Mouse (Mus musculus): ENCODE results near the gene Itih1. TPM values are rescaled to one million over a fixed set of nuclear protein-coding genes. Genes with fewer than 3 reads are reported as not detected.
A peak's percentile ranks its signal among the peaks of the same experiment; 100 is the strongest.

The Itih1 gene
- polyA plus RNA-seq, 1 experiment from 2014 or later = 0.06 TPM

- no peak overlapping the region for H3K4me2 ChIP-seq
- no peak overlapping the region for H3K27ac ChIP-seq
- ATAC-seq (ENCODE audit: borderline replicate concordance, extremely low read depth, low FRiP score, low TSS enrichment) = no peak
- H3K4me3 ChIP-seq = no peak overlapping the region
- H3K4me1 ChIP-seq = no peaks in the 10 kb centered on the region
- WGBS = 79% methylated on average over 4 of the region's 4 CpGs
- H3K27me3 ChIP-seq = no peaks in the 10 kb centered on the region
- no peak overlapping the region for H3K9ac ChIP-seq
- no peaks in the 10 kb centered on the region for H3K36me3 ChIP-seq
- H3K9me3 ChIP-seq = no peaks in the 10 kb centered on the region
Observed at GRCm38 (mm10) chr14:30930386-30930785, 12.7 kb downstream of the Itih1 start.

GRCm38 (mm10) chr14:30925492-30925891, 17.6 kb downstream of the Itih1 start:
- Histone ChIP-seq H3K4me1 (0 out of 2 replicates have a peak, but pooled peaks cover 12% of the 10 kb centered on the region), H3K9me3 (no peaks in the 10 kb centered on the region), H3K36me3 (no peaks in the 10 kb centered on the region), H3K9ac (no peak overlapping the region), H3K27ac (no peak overlapping the region), H3K4me3 (no peak overlapping the region), H3K27me3 (no peaks in the 10 kb centered on the region), H3K4me2 (no peak overlapping the region)
- WGBS = 91% methylated on average over 3 of the region's 3 CpGs
- no peak for ATAC-seq (ENCODE audit: borderline replicate concordance, extremely low read depth, low FRiP score, low TSS enrichment)

GRCm38 (mm10) chr14:30923375-30924105, 19.5 kb downstream of the Itih1 start, which contains the start of gene Itih3:
Gene Itih3, minus strand, starts transcription at chr14:30923760.
- 35% methylated on average over 6 of the region's 6 CpGs for WGBS
- Histone ChIP-seq H3K36me3 (no peaks in the 10 kb centered on the region), H3K9ac (no peak within 1 kb of the TSS), H3K9me3 (no peaks in the 10 kb centered on the region), H3K27me3 (no peaks in the 10 kb centered on the region), H3K4me2 (no peak within 1 kb of the TSS), H3K4me1 (0 out of 2 replicates have a peak, but pooled peaks cover 12% of the 10 kb centered on the region), H3K27ac (no peak within 1 kb of the TSS), H3K4me3 (no peak within 1 kb of the TSS)
- 0 out of 2 replicates have a peak, but pooled peaks have one; percentile 39 for ATAC-seq (ENCODE audit: borderline replicate concordance, extremely low read depth, low FRiP score, low TSS enrichment)

- Histone ChIP-seq H3K36me3 (no peaks in the 10 kb centered on the region), H3K9ac (no peak overlapping the region), H3K27me3 (no peaks in the 10 kb centered on the region), H3K4me2 (no peak overlapping the region), H3K4me3 (no peak overlapping the region), H3K27ac (no peak overlapping the region), H3K9me3 (no peaks in the 10 kb centered on the region), H3K4me1 (0 out of 2 replicates have a peak, but pooled peaks cover 12% of the 10 kb centered on the region)
- peak; percentile 31; the same call in 1 of the 2 replicates for ATAC-seq (ENCODE audit: borderline replicate concordance, extremely low read depth, low FRiP score, low TSS enrichment)
- WGBS = 34% methylated on average over 8 of the region's 8 CpGs
Observed at GRCm38 (mm10) chr14:30922053-30922670, 20.9 kb downstream of the Itih1 start.

- no peak for ATAC-seq (ENCODE audit: borderline replicate concordance, extremely low read depth, low FRiP score, low TSS enrichment)
- 66% methylated on average over 1 of the region's 1 CpGs for WGBS
- Histone ChIP-seq H3K27me3 (no peaks in the 10 kb centered on the region), H3K36me3 (no peaks in the 10 kb centered on the region), H3K4me3 (no peak overlapping the region), H3K4me1 (0 out of 2 replicates have a peak, but pooled peaks cover 1% of the 10 kb centered on the region), H3K4me2 (no peak overlapping the region), H3K9me3 (no peaks in the 10 kb centered on the region), H3K27ac (no peak overlapping the region), H3K9ac (no peak overlapping the region)
Observed at GRCm38 (mm10) chr14:30916516-30916915, 26.6 kb downstream of the Itih1 start.

GRCm38 (mm10) chr14:30913404-30913803, 29.7 kb downstream of the Itih1 start:
- H3K27ac ChIP-seq = no peak overlapping the region
- 59% methylated on average over 5 of the region's 5 CpGs for WGBS

GRCm38 (mm10) chr14:30912641-30913040, 30.4 kb downstream of the Itih1 start:
- Histone ChIP-seq H3K27me3 (no peaks in the 10 kb centered on the region), H3K9me3 (no peaks in the 10 kb centered on the region), H3K36me3 (no peaks in the 10 kb centered on the region), H3K27ac (no peak overlapping the region), H3K4me2 (no peak overlapping the region), H3K4me3 (no peak overlapping the region), H3K4me1 (peaks cover 1% of the 10 kb centered on the region; the same call in 1 of the 2 replicates), H3K9ac (no peak overlapping the region)
- ATAC-seq (ENCODE audit: borderline replicate concordance, extremely low read depth, low FRiP score, low TSS enrichment) = no peak
- WGBS = 82% methylated on average over 8 of the region's 8 CpGs

More at GRCm38 (mm10) chr14:30913404-30913803, 29.7 kb downstream of the Itih1 start:
- Histone ChIP-seq H3K4me1 (no peaks in the 10 kb centered on the region), H3K9me3 (no peaks in the 10 kb centered on the region), H3K4me3 (no peak overlapping the region), H3K4me2 (no peak overlapping the region), H3K36me3 (no peaks in the 10 kb centered on the region), H3K27me3 (no peaks in the 10 kb centered on the region), H3K9ac (no peak overlapping the region)
- ATAC-seq (ENCODE audit: borderline replicate concordance, extremely low read depth, low FRiP score, low TSS enrichment) = no peak

GRCm38 (mm10) chr14:30911141-30911540, 31.9 kb downstream of the Itih1 start:
- no peaks in the 10 kb centered on the region for H3K27me3 ChIP-seq
- ATAC-seq (ENCODE audit: borderline replicate concordance, extremely low read depth, low FRiP score, low TSS enrichment) = no peak
- H3K4me1 ChIP-seq = peaks cover 10% of the 10 kb centered on the region; the same call in 1 of the 2 replicates
- H3K36me3 ChIP-seq = no peaks in the 10 kb centered on the region
- 84% methylated on average over 8 of the region's 8 CpGs for WGBS
- H3K9me3 ChIP-seq = no peaks in the 10 kb centered on the region
- H3K27ac ChIP-seq = no peak overlapping the region
- no peak overlapping the region for H3K4me3 ChIP-seq
- no peak overlapping the region for H3K4me2 ChIP-seq
- no peak overlapping the region for H3K9ac ChIP-seq

GRCm38 (mm10) chr14:30907814-30908265, 35.2 kb downstream of the Itih1 start:
- ATAC-seq (ENCODE audit: borderline replicate concordance, extremely low read depth, low FRiP score, low TSS enrichment) = peak; percentile 92
- H3K9ac ChIP-seq = no peak overlapping the region
- peaks cover 16% of the 10 kb centered on the region; the same call in 1 of the 2 replicates for H3K4me1 ChIP-seq
- no peaks in the 10 kb centered on the region for H3K36me3 ChIP-seq
- H3K27ac ChIP-seq = peak overlapping the region; percentile 50; the same call in 1 of the 2 replicates
- H3K27me3 ChIP-seq = no peaks in the 10 kb centered on the region
- WGBS = 18% methylated on average over 3 of the region's 3 CpGs
- H3K4me3 ChIP-seq = no peak overlapping the region
- no peak overlapping the region for H3K4me2 ChIP-seq
- H3K9me3 ChIP-seq = no peaks in the 10 kb centered on the region

- Histone ChIP-seq H3K4me2 (no peak overlapping the region), H3K4me3 (no peak overlapping the region), H3K27ac (no peak overlapping the region), H3K9me3 (no peaks in the 10 kb centered on the region), H3K4me1 (peaks cover 16% of the 10 kb centered on the region; the same call in 1 of the 2 replicates), H3K27me3 (no peaks in the 10 kb centered on the region), H3K9ac (no peak overlapping the region), H3K36me3 (no peaks in the 10 kb centered on the region)
- ATAC-seq (ENCODE audit: borderline replicate concordance, extremely low read depth, low FRiP score, low TSS enrichment) = no peak
- 81% methylated on average over 6 of the region's 6 CpGs for WGBS
Observed at GRCm38 (mm10) chr14:30906001-30906400, 37.1 kb downstream of the Itih1 start.

GRCm38 (mm10) chr14:30904307-30904706, 38.8 kb downstream of the Itih1 start:
- no peak overlapping the region for H3K4me3 ChIP-seq
- H3K36me3 ChIP-seq = no peaks in the 10 kb centered on the region
- peaks cover 16% of the 10 kb centered on the region; the same call in 1 of the 2 replicates for H3K4me1 ChIP-seq
- H3K27ac ChIP-seq = no peak overlapping the region
- no peak for ATAC-seq (ENCODE audit: borderline replicate concordance, extremely low read depth, low FRiP score, low TSS enrichment)
- H3K9me3 ChIP-seq = no peaks in the 10 kb centered on the region
- no peak overlapping the region for H3K4me2 ChIP-seq
- H3K9ac ChIP-seq = no peak overlapping the region
- WGBS = 74% methylated on average over 8 of the region's 8 CpGs
- H3K27me3 ChIP-seq = no peaks in the 10 kb centered on the region

- no peaks in the 10 kb centered on the region for H3K27me3 ChIP-seq
- H3K9ac ChIP-seq = no peak overlapping the region
- H3K4me1 ChIP-seq = peaks cover 16% of the 10 kb centered on the region; the same call in 1 of the 2 replicates
- H3K9me3 ChIP-seq = no peaks in the 10 kb centered on the region
- no peak overlapping the region for H3K4me2 ChIP-seq
- ATAC-seq (ENCODE audit: borderline replicate concordance, extremely low read depth, low FRiP score, low TSS enrichment) = no peak
- no peak overlapping the region for H3K27ac ChIP-seq
- 51% methylated on average over 3 of the region's 3 CpGs for WGBS
- H3K4me3 ChIP-seq = no peak overlapping the region
- no peaks in the 10 kb centered on the region for H3K36me3 ChIP-seq
Observed at GRCm38 (mm10) chr14:30903036-30903435, 40.1 kb downstream of the Itih1 start.

Measured in lung, embryonic 15.5 days (tissue).